Mouse (Mus musculus) left cerebral cortex, adult 18-20 months (tissue): Measurements from ENCODE around the gene Ralgps2. TPM values are rescaled to one million over a fixed set of nuclear protein-coding genes. Genes with fewer than 3 reads are reported as not detected.

Experiments used
- DNase-seq, 2 experiments: peaks; one replicate each; pipeline ENCODE4 v3.0.0; 2021 to 2022; ENCODE audit warnings: low spot score in 2 of 2, mixed read lengths in 1 of 2
- long read RNA-seq, 2 experiments: library from polyadenylated mRNA; stranded (forward); transcript quantifications; one replicate each; pipeline ENCODE4 v2.0.0; 2021
- total RNA-seq, 2 experiments: library from RNA; stranded (reverse); gene quantifications; 2 replicates each; pipeline ENCODE4 v1.2.3; 2021

Gene Ralgps2
- total RNA-seq: 10 to 100 TPM; 40.2 to 50.3 TPM
- long read RNA-seq, experiment 1, full-length matches to known transcripts: 10 of 24 reads
- long read RNA-seq, experiment 1, partial matches to known transcripts: 4 of 24 reads
- long read RNA-seq, experiment 1, other reads (novel, unspliced or antisense): 10 of 24 reads
- long read RNA-seq, experiment 2, full-length matches to known transcripts: 9 of 12 reads
- long read RNA-seq, experiment 2, partial matches to known transcripts: 0 of 12 reads
- long read RNA-seq, experiment 2, other reads (novel, unspliced or antisense): 3 of 12 reads

DNA sequence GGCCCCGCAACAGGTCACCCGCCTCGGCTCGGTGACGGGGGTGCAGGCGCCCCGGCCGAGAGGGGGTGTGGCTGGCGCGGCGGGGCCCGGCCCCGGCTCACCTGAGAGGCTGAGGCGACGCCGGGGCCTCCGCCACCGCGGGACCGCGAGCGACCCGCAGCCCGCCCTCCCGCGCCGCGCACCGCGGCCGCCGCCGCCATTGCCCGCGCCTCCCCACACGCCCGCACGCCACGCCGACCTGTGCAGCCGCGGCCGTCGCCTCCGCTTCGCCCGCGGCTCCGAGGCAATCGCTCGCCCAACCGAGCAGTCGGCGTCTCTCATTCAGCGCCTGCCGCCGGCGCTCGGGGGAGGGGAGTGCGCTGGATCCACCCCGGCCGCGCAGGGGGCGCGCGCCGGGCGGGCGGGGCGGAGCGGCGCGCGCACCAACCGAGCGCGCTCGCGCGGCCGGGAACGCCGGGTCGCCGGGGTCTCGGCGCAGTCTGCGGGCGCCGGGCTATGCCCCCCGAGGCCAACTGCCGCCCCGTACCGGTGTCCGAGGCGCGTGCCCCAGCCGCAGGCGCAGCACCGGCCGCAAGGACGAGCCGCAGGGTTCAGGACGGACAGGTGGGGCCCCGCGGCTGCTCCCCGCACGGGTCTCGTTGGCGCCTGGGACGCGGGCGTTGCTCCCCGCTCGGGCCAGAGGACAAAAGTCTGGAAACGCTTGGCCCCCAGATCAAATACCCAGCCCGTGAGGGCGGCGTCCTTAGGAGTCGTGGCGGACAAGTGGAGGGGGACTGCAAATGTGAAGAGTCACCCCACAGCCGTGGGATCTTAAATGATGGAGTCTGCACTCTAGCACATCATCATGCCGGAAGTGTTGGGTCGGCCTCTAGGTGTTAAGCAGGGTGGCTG is at the start of gene Ralgps2:
Gene Ralgps2, minus strand, starts transcription at position 376 of the 891 bp plus-strand sequence.
- peak; percentile 50 to 70 for DNase-seq

DNA sequence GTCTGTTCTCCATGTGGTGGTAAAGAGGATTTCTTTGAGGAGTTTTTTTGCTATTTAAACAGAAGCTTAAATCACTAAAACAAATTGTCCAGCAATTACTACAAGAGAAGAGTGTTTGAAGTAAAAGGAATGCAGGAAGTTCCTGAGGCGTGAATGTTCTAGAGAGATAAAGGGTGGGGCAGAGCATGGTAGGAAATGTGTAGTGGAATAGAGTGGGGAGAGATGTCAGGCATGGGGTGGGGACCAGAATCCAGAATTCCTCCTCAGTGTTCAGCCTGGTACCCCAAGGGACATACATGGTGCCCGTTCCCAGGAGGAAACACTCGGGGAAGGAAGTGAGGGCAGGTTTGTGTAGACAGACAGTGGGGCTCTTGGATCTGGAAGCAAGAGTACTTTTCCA is 48.1 kb upstream of the Ralgps2 start:
- DNase-seq: no peak

DNA sequence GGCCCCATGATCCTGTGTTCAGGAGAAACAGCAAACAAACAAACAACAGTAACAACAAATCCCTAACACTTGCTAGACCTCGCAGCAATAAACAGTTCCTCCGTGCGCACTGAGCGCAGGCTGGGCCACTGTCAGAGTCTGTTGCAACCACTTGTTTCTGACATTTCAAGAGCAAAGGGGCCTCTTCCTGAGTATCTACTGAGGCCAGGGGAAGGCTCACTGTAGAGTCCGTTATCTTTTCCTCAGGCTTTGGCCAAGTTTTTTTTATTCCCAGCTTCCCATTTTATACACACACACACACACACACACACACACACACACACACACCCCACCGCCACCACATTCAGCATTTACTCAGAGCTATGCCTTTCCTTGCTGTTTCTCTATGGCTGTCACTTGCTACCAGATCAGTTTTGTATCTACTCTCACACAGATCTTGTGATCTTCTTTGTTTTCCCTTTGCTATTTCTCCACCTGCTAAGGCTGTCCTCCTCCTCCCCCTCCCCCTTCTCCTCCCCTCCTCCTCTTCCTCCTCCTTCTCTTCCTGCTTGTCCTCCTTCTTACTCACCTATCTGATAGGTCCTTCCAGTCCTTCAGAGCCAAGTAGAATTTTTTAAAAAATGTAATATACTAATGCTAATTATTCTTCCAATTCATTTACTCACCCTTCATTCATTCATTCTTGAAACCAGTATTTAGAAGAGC is 47.4 kb upstream of the Ralgps2 start:
- no peak for DNase-seq

DNA sequence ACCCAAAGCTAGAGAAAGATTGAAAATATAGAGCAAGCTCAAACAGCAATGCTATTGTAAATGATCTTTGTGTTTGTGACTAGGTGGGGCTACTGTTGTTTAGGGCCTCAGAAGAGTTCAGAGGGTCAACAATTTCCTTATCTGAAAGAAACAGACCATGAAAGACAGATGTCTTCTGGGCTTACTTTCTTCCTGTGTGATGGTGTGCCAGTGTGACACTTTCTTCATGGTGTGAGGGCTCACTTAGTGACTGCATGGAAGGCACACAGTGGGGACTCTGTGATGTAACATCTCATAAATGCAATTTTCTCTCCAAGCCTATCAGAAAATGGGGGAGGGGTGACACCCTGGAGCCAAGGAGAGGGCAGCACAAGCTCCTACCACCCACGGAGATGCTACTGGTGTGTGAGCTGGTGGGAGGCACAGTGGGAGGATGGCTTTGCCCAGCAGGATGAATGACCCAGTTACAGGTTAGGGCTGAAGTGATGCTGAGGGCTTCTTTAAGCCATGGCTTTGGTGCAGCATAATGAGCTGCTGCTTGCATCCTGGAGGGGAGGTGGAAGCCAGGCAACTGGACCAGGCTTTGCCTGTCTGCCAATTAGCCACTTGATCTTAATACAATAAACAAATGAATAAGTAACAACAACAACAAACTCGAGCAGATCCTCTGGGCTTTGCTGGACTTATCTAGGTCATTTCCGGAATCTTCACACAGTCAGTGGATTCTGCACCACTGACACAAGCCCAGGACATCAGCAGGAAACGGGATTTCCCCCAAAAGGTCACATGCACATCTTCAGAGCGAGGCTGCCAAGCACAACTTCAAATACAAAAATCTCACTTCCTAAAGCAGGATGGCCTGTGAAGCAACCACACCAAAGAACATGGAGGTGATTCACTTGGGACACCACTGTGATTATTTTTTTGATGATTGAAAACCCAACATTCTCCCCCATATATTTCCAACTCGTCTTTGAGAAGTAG is 46.5 kb upstream of the Ralgps2 start:
- DNase-seq: no peak

DNA sequence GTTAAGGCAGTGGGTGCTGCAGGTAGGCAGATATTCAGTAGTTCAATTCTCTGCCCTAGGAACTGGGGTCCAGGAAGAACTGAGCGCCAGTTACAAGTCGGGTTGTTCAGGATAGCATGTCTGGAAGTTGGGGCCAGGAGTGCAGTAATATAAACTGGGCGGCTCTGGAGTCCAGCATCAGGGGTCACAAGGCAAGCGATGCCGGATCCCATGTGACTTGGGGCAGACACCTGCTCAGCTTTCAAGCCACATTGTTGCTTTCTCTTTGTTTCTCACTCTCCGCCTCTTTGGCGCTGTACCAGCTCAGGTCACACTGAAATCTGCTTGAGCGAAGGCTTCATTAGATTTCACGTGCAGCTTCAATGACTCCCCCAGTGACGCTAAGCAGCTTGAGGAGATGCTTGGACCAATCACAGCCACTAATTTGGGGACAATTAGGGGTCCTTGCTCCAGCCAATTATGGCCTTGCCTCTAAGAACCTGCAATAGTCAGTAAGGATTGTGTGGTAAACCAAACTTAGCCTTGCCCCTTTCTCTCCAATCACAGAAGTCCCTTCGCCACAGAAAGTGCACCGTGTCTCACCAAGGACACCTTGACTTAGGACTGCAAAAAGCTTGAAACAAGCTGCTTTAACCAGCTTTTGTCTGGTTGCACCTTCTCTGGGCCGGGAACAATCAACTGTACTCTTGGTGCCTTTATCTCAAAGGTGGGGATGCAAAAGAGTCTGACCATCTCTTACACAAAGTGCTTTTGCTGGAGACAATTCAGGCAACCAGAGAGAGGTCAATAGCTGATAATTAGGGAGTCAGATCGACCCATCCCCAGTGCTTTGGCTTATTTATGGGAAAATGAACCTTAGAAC is 43.8 kb upstream of the Ralgps2 start:
- DNase-seq: no peak

DNA sequence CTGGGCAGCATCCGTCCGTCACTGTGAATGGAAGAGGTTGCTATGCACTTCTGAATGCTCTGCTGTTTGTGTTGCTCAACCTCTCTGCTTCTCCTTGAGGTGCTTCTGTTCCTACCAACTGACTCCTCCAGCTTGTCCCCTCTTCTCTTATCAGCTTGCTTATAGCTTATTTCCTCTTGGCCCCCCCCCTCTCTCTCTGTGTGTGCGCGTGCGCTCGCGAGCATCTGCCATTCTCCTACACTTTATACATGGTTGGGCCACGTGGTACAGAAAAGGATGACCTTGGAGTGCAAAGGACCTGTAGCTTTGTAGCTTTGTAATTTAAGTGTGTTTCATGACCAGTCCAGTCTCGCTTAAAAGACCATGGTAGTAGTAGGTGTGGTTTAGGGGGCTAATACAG is 42.5 kb upstream of the Ralgps2 start:
- DNase-seq: no peak

DNA sequence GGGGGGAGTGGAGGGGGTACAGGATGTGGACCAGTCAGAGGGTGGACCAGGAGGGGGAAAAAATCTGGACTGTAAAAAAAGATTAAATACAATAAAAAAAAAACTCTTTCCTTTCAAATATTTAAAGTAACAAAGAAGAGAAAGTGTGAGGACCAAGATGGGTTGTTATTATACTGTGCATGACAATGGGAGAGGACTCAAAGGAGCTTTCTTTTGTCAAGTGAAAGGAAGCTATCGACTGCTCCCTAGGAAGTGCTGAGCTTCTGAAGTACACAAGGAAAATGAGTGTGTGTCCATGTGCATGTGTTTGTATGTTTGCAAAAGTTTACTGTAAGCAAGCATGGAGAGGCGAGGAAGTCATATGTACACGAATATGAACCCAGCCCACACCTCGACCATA is 40.3 kb upstream of the Ralgps2 start:
- no peak for DNase-seq

DNA sequence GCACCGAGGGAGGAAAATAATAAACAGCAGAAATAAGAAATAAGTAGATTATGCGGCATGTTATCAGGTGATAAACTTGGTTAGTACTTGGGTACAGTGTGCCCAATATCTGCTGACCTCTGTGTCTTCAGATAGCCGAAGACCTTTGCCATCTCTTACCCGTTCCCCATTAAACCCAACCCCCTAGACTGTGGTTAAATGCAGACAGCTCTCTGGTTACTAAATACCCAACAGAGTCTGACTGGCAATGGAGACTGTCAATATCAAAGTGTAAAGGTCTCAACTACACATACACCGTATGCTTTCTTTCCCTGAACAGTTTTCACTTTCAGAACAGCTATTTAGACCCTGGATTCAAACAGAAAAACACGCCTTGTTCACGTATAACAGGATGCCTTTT is 39.2 kb upstream of the Ralgps2 start:
- DNase-seq: no peak

DNA sequence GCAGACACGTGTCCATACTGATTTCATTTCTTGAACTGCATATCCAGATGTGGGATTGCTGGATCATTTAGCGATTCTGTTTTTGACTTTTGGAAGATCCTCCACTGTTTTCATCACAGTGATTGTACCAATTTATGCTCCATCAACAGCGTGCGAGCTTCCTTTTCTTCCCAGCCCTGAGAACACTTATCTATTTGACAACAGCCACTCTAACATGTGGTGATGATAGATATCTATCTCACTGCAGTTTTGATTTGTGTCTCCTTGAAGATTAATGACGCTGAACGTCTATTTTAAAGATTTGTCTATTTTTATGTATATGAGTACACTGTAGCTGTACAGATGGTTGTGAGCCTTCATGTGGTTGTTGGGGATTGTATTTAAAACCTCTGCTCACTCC is 34.4 kb upstream of the Ralgps2 start:
- DNase-seq: no peak

DNA sequence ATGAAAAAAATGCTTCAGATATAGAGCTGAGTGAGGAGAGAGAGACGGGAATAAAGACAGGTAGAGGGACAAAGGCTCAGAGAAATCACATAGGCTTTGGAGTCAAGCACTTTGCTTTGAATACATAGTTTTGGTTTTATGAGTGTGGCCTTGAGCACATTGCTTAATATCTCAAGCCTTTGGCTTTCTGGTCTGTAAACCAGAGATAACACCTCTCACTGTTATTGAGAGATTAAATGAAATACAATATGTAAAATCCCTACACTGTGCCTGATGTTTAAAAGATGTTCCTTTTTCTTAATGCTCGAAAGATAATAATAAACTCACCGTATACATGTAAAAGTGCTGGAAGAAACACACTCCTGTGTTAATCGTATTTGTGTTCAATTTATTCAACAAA is 33.0 kb upstream of the Ralgps2 start:
- DNase-seq: no peak

DNA sequence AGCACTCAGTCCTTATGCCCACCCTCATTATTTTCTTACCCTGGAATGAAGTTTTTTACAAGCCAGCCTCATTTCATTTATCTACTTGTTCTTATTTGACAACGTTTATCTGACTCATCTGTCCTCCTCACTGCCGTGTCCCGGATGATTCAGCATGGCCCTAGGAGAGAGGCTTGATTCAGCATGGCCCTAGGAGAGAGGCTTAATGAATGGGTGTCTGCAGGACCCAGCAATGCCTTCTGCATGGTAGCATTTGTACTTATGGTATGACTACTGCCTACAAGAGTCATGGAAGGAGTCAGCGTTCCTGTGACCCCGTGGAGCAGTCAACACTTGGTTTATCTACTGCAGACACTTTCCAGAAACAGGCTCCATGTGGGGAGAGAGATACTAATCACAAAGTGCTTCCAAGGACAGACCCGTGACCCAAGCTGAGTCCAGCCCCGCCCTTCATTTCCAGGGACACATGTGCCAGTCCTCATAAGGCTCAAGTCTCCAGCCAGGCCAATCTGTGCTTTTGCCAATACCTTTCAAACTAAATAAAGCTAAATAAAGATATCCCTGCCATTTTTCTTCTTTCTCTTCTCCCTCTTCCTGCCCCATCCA is 31.9 kb upstream of the Ralgps2 start:
- DNase-seq: no peak

DNA sequence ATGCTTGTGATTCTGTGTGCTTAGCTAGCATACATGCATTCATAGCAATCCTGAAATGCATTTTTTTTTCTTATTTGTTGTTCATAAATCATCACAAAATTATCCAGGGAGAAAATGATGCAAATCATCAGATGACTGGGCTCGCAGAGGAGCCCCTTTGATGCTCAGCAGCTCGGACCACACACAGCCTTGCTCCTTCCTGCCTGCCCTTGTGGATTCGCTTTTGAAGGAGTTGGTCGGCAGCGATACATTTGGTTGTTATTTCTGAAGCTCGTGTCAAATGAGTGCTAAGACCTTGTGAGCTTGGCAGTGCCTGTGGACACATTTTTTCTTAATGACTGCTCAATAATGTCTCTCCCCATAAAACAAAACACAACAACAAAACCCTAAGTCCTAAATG is 31.2 kb upstream of the Ralgps2 start:
- no peak for DNase-seq

DNA sequence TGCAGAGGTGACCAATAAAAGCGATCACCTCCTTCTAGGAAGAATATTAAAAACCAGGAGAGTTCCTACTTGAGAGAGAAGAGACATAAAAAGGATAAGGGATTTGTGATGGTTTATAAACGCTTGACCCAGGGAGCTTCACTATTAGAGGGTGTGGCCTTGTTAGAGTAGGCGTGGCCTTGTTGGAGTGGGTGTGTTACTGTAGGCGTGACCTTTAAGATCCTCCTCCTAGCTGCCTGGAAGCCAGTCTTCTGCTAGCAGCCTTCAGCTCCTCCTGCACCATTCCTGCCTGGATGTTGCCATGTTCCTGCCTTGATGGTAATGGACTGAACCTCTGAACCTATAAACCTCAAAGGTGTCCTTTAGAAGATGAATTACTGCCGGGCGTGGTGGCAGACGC is 28.7 kb upstream of the Ralgps2 start:
- no peak for DNase-seq

- DNase-seq: no peak
Observed at GRCm38 (mm10) chr1:156964586-156964932, 25.1 kb upstream of the Ralgps2 start.

GRCm38 (mm10) chr1:156963871-156964585 is 24.6 kb upstream of the Ralgps2 start:
- no peak for DNase-seq

- no peak for DNase-seq
Observed at GRCm38 (mm10) chr1:156961481-156962265, 22.2 kb upstream of the Ralgps2 start.

DNA sequence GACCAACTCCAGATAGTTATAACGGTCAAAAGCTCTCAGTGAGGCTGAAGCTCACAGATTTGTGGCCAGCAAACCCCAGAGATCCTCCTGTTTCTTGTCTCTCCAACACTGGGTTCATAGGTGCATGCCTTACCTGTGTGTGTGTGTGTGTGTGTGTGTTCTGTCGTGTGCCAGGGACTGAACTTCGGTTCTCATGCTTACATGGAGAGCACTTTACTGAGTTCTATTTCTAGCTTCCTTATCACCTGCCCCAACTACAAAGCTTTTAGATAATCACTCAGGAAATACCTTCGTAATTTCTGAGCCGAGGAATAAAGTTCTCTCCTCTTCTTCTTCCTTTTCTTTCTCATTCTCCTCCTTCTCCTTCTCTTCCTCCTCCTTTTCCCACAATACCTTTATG is 19.6 kb upstream of the Ralgps2 start:
- no peak for DNase-seq

DNA sequence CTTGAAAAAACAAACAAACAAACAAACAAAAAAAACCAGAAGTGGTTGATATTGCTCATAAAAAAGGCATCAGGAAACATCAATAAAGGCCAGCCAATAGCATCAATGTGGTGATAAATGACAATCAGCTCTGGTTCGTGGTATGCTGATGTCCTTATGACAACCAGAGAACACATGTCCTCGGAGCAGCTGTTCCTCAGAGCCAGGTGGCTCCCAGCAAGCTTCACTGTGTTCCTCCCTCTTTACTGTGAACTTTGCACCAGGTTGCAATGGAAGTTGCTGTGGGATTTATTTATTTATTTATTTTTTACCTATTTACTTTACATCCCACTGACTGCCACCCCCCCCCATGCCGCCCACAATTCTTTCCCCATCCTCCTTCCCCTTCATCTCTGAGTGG is 17.9 kb upstream of the Ralgps2 start:
- no peak for DNase-seq
